Mouse (Mus musculus): ENCODE measurements around the gene Gimap1. TPM values are rescaled to one million over a fixed set of nuclear protein-coding genes. Genes with fewer than 3 reads are reported as not detected.

Gimap1 gene
- polyA plus RNA-seq, 1 experiment = 98.1 TPM

- no peak for DNase-seq
- TF ChIP-seq CTCF (IDR thresholded peaks at IDR 0.05; ENCODE audit: borderline replicate concordance, control insufficient read depth, extremely low read depth, insufficient read depth, low read length, poor library complexity) (no peak), POLR2A (IDR thresholded peaks at IDR 0.05; ENCODE audit: control insufficient read depth, extremely low read depth, insufficient read depth, low read length, poor library complexity) (no peak)
- WGBS = over 99% methylated on average over 10 of the region's 10 CpGs
These were observed 25.6 kb downstream of the Gimap1 start for GRCm38 (mm10) chr6:48764496-48764895.

DNA sequence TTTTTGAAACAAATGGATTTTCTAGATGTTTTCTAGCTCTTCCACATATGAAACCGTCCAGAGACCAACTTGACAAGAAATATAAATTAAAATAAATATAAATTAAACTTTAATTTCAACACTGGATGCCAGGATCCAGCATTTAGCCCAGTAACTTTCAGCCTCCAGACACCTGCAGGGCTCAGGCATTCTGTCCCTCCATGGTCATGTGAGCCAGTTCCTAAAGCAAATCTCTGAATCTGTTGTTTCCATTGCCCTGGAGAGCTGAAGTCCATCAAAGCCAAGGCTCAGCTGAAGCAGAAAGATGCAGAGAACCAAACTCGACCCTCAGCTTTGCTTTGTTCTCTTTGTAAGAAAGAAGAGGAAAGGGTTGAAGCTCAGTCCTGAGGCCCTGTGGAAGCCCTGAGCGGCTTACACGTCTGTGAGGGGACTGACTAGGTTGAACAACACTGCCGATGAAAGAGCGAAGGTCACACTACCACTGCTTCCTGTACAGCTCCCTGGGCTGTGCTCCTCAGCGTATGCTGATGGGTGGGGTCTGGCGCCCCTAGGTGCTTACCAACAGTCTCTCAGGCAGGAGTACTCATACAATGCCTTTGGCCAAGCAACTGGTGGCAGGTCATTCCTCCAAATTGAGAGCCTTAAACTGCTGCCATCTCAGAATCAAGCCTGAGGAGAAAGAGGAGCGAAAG lies 29.5 kb downstream of the Gimap1 start:
- H3K27ac ChIP-seq (ENCODE audit: control insufficient read depth, insufficient read depth, low read length) = peak overlapping the region; percentile 61

More at GRCm38 (mm10) chr6:48764496-48764895, 25.6 kb downstream of the Gimap1 start:
- H3K27ac ChIP-seq (ENCODE audit: control insufficient read depth, insufficient read depth, low read length) = no peak overlapping the region
- H3K27me3 ChIP-seq (ENCODE audit: control insufficient read depth, insufficient read depth, low read length) = no peaks in the 10 kb centered on the region
- H3K4me3 ChIP-seq (ENCODE audit: control insufficient read depth, insufficient read depth, low read length) = no peak overlapping the region
- H3K4me1 ChIP-seq (replicated peaks; ENCODE audit: control insufficient read depth, insufficient read depth, low read length) = peaks cover 10% of the 10 kb centered on the region
- no peaks in the 10 kb centered on the region for H3K36me3 ChIP-seq (ENCODE audit: control insufficient read depth, insufficient read depth, low read length)

GRCm38 (mm10) chr6:48768933-48769332 lies 30.1 kb downstream of the Gimap1 start:
- H3K27me3 ChIP-seq (ENCODE audit: control insufficient read depth, insufficient read depth, low read length) = no peaks in the 10 kb centered on the region
- DNase-seq = no peak
- H3K36me3 ChIP-seq (ENCODE audit: control insufficient read depth, insufficient read depth, low read length) = no peaks in the 10 kb centered on the region
- TF ChIP-seq CTCF (IDR thresholded peaks at IDR 0.05; ENCODE audit: borderline replicate concordance, control insufficient read depth, extremely low read depth, insufficient read depth, low read length, poor library complexity) = no peak
- peaks cover 23% of the 10 kb centered on the region for H3K4me1 ChIP-seq (replicated peaks; ENCODE audit: control insufficient read depth, insufficient read depth, low read length)
- H3K27ac ChIP-seq (ENCODE audit: control insufficient read depth, insufficient read depth, low read length) = peak overlapping the region; percentile 23
- WGBS = 64% methylated on average over 3 of the region's 3 CpGs
- H3K4me3 ChIP-seq (ENCODE audit: control insufficient read depth, insufficient read depth, low read length) = peak overlapping the region; percentile 18; the same call in 1 of the 2 replicates

More for the DNA sequence above, 29.5 kb downstream of the Gimap1 start:
- H3K36me3 ChIP-seq (ENCODE audit: control insufficient read depth, insufficient read depth, low read length) = no peaks in the 10 kb centered on the region
- H3K4me3 ChIP-seq (ENCODE audit: control insufficient read depth, insufficient read depth, low read length) = peak overlapping the region; percentile 25; the same call in 1 of the 2 replicates
- WGBS = 27% methylated on average over 9 of the region's 9 CpGs
- H3K27me3 ChIP-seq (ENCODE audit: control insufficient read depth, insufficient read depth, low read length) = no peaks in the 10 kb centered on the region
- H3K4me1 ChIP-seq (replicated peaks; ENCODE audit: control insufficient read depth, insufficient read depth, low read length) = peaks cover 23% of the 10 kb centered on the region
- TF ChIP-seq CTCF (IDR thresholded peaks at IDR 0.05; ENCODE audit: borderline replicate concordance, control insufficient read depth, extremely low read depth, insufficient read depth, low read length, poor library complexity) (no peak), POLR2A (IDR thresholded peaks at IDR 0.05; ENCODE audit: control insufficient read depth, extremely low read depth, insufficient read depth, low read length, poor library complexity) (no peak)
- peak; percentile 74 for DNase-seq

DNA sequence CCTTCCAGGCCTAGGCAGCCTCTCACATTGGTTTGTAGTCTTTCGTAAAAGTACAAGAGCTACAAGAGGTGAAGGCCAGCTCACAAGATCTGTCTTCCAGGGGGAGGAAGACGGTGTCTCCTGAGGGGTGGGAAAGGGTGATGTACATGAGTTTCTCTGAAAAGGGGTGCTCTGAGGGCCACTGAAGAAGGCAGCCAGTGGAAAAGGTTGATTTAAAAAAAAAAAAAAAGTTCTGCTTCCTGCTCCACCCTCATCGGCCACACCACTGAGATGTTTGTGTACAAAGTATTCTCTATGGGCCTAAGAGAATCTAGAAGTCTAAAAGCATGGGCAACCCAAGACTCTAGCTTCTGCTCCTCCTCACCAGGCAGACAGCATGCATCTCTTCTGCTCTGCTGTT lies 31.8 kb downstream of the Gimap1 start, which contains the start of gene Gimap3:
Gimap3 (minus strand) TSS at position 156 of the 400 bp plus-strand sequence.
- H3K27ac ChIP-seq (ENCODE audit: control insufficient read depth, insufficient read depth, low read length) = peak within 1 kb of the TSS; percentile 78
- H3K4me1 ChIP-seq (replicated peaks; ENCODE audit: control insufficient read depth, insufficient read depth, low read length) = peaks cover 23% of the 10 kb centered on the region
- WGBS = 65% methylated on average over 3 of the region's 3 CpGs
- peak within 1 kb of the TSS; percentile 36 for H3K4me3 ChIP-seq (ENCODE audit: control insufficient read depth, insufficient read depth, low read length)
- TF ChIP-seq CTCF (IDR thresholded peaks at IDR 0.05; ENCODE audit: borderline replicate concordance, control insufficient read depth, extremely low read depth, insufficient read depth, low read length, poor library complexity) (no peak), POLR2A (IDR thresholded peaks at IDR 0.05; ENCODE audit: control insufficient read depth, extremely low read depth, insufficient read depth, low read length, poor library complexity) (no peak)
- H3K36me3 ChIP-seq (ENCODE audit: control insufficient read depth, insufficient read depth, low read length) = no peaks in the 10 kb centered on the region
- H3K27me3 ChIP-seq (ENCODE audit: control insufficient read depth, insufficient read depth, low read length) = no peaks in the 10 kb centered on the region
- peak; percentile 21 for DNase-seq

- TF ChIP-seq POLR2A (IDR thresholded peaks at IDR 0.05; ENCODE audit: control insufficient read depth, extremely low read depth, insufficient read depth, low read length, poor library complexity) (no peak), CTCF (IDR thresholded peaks at IDR 0.05; ENCODE audit: borderline replicate concordance, control insufficient read depth, extremely low read depth, insufficient read depth, low read length, poor library complexity) (peak; percentile 79; the same call in 1 of the 2 replicates)
- DNase-seq = peak; percentile 84
- Histone ChIP-seq H3K27ac (ENCODE audit: control insufficient read depth, insufficient read depth, low read length) (peak overlapping the region; percentile 43; the same call in 1 of the 2 replicates), H3K36me3 (ENCODE audit: control insufficient read depth, insufficient read depth, low read length) (no peaks in the 10 kb centered on the region), H3K4me1 (replicated peaks; ENCODE audit: control insufficient read depth, insufficient read depth, low read length) (peaks cover 23% of the 10 kb centered on the region), H3K4me3 (ENCODE audit: control insufficient read depth, insufficient read depth, low read length) (no peak overlapping the region), H3K27me3 (ENCODE audit: control insufficient read depth, insufficient read depth, low read length) (no peaks in the 10 kb centered on the region)
- 8% methylated on average over 8 of the region's 8 CpGs for WGBS
These were observed 33.2 kb downstream of the Gimap1 start for GRCm38 (mm10) chr6:48772030-48772429.

DNA sequence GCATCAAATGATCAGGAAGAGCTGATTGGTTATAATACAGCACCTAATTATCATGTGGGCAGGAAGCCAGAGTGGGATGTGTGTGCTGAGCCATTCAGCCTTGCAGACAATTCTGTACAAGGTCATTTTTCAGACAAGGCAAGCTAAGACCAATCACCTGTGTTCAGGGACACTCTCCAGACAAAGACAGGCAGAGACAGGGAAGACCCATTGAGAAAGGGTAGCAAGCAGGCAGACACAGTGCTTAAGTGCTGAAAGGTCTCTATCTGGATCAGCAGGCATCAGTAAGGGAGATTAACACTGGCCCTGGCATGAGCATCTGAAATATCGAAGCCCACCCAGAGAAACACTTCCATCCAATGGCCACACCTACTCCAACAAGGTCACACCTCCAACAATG lies 45.6 kb downstream of the Gimap1 start:
- no peaks in the 10 kb centered on the region for H3K36me3 ChIP-seq (ENCODE audit: control insufficient read depth, insufficient read depth, low read length)
- no peaks in the 10 kb centered on the region for H3K4me1 ChIP-seq (replicated peaks; ENCODE audit: control insufficient read depth, insufficient read depth, low read length)
- H3K27ac ChIP-seq (ENCODE audit: control insufficient read depth, insufficient read depth, low read length) = no peak overlapping the region
- TF ChIP-seq CTCF (IDR thresholded peaks at IDR 0.05; ENCODE audit: borderline replicate concordance, control insufficient read depth, extremely low read depth, insufficient read depth, low read length, poor library complexity) (no peak), POLR2A (IDR thresholded peaks at IDR 0.05; ENCODE audit: control insufficient read depth, extremely low read depth, insufficient read depth, low read length, poor library complexity) (no peak)
- WGBS = 92% methylated on average over 1 of the region's 1 CpGs
- H3K4me3 ChIP-seq (ENCODE audit: control insufficient read depth, insufficient read depth, low read length) = no peak overlapping the region
- H3K27me3 ChIP-seq (ENCODE audit: control insufficient read depth, insufficient read depth, low read length) = no peaks in the 10 kb centered on the region
- DNase-seq = no peak
